Mouse (Mus musculus) CH12.LX (cell line): Measurements from ENCODE around the gene 4933411K16Rik. TPM values are rescaled to one million over a fixed set of nuclear protein-coding genes. Genes with fewer than 3 reads are reported as not detected.

Experiments
- DNase-seq: peaks from one replicate; pipeline ENCODE4 v3.0.0-alpha.2; 2013; ENCODE audit errors: extremely low read depth
- H3K27ac ChIP-seq: 2 replicates; pipeline ENCODE4 v1.5.1; 2012; ENCODE audit warnings: low read depth, mild to moderate bottlenecking, control low read depth, moderate library complexity; ENCODE audit not compliant: insufficient read depth
- H3K27me3 ChIP-seq: replicated peaks from 2 replicates; pipeline ENCODE3; 2012; ENCODE audit warnings: inconsistent platforms
- H3K36me3 ChIP-seq, 2 experiments: replicated peaks in 1 of 2; 2 replicates each; pipeline versions ENCODE3 to v1.6.1; 2012; ENCODE audit warnings: inconsistent platforms in 1 of 2, low read length in 1 of 2, mild to moderate bottlenecking in 1 of 2, mixed read lengths in 1 of 2, moderate library complexity in 1 of 2; ENCODE audit not compliant: control insufficient read depth in 1 of 2, insufficient read depth in 1 of 2
- H3K4me1 ChIP-seq, 2 experiments: 2 replicates each; pipeline ENCODE4 v1.6.1; 2012; ENCODE audit warnings: inconsistent platforms in 1 of 2, moderate library complexity in 1 of 2; ENCODE audit not compliant: insufficient read depth in 2 of 2, control insufficient read depth in 1 of 2
- H3K4me2 ChIP-seq: 2 replicates; pipeline ENCODE4 v1.6.1; 2012; ENCODE audit warnings: low read depth, mild to moderate bottlenecking, control low read depth; ENCODE audit not compliant: poor library complexity, insufficient read depth, severe bottlenecking
- H3K4me3 ChIP-seq, 3 experiments: fragments of 150-350 bp in 1 of 3; sonication (generic) in 1 of 3; replicated peaks in 1 of 3; 2 replicates each; pipeline versions ENCODE3 to v1.5.1; 2011 to 2012; ENCODE audit warnings: low read depth in 2 of 3, low read length in 2 of 3, mild to moderate bottlenecking in 2 of 3, moderate library complexity in 2 of 3, control low read depth in 1 of 3, improper control_type of control experiment in 1 of 3, inconsistent platforms in 1 of 3, mixed read lengths in 1 of 3; ENCODE audit not compliant: poor library complexity in 1 of 3
- H3K79me2 ChIP-seq: replicated peaks from 2 replicates; pipeline ENCODE4 v1.6.1; 2012; ENCODE audit warnings: mild to moderate bottlenecking, moderate library complexity; ENCODE audit not compliant: control insufficient read depth, poor library complexity, insufficient read depth, severe bottlenecking; ENCODE audit errors: extremely low read depth
- H3K9ac ChIP-seq: 2 replicates; pipeline ENCODE4 v1.6.1; 2012; ENCODE audit warnings: low read depth, mild to moderate bottlenecking, control low read depth, moderate library complexity; ENCODE audit not compliant: insufficient read depth
- H3K9me3 ChIP-seq: replicated peaks from 2 replicates; pipeline ENCODE3; 2012; ENCODE audit warnings: low read length, inconsistent platforms, mixed read lengths
- CHD1 ChIP-seq: IDR thresholded peaks from 2 replicates; pipeline ENCODE4 v1.6.1; 2012; ENCODE audit warnings: low read depth, low read length, improper control_type of control experiment, inconsistent platforms
- CHD2 ChIP-seq: IDR thresholded peaks from 2 replicates; pipeline ENCODE4 v1.6.1; 2011; ENCODE audit warnings: low read length, improper control_type of control experiment
- CTCF ChIP-seq, 2 experiments: IDR thresholded peaks in 1 of 2; conservative IDR thresholded peaks in 1 of 2; 2 replicates each; pipeline ENCODE4 v1.5.1; 2011 to 2012; ENCODE audit warnings: low read depth in 2 of 2, low read length in 2 of 2, improper control_type of control experiment in 1 of 2, inconsistent platforms in 1 of 2, mild to moderate bottlenecking in 1 of 2, moderate library complexity in 1 of 2
- ELF1 ChIP-seq: IDR thresholded peaks from 2 replicates; pipeline ENCODE4 v1.6.1; 2014; ENCODE audit warnings: low read depth, mild to moderate bottlenecking, inconsistent platforms, low read length, improper control_type of control experiment
- ETS1 ChIP-seq: conservative IDR thresholded peaks from 2 replicates; pipeline ENCODE4 v1.6.1; 2012; ENCODE audit warnings: low read depth, mild to moderate bottlenecking, inconsistent platforms, low read length, improper control_type of control experiment, moderate library complexity
- HCFC1 ChIP-seq: IDR thresholded peaks from 2 replicates; pipeline ENCODE4 v1.6.1; 2012; ENCODE audit warnings: low read depth, mild to moderate bottlenecking, inconsistent platforms, low read length, improper control_type of control experiment
- JUN ChIP-seq: IDR thresholded peaks from 2 replicates; pipeline ENCODE4 v1.6.1; 2011; ENCODE audit warnings: low read depth, mild to moderate bottlenecking, low read length, improper control_type of control experiment, moderate library complexity; ENCODE audit not compliant: insufficient read depth
- KAT2A ChIP-seq: IDR thresholded peaks from 2 replicates; pipeline ENCODE4 v1.6.1; 2012; ENCODE audit warnings: low read length, improper control_type of control experiment, inconsistent platforms; ENCODE audit not compliant: insufficient replicate concordance
- MAFK ChIP-seq: IDR thresholded peaks from 2 replicates; pipeline ENCODE4 v1.6.1; 2011; ENCODE audit warnings: low read length, improper control_type of control experiment; ENCODE audit not compliant: insufficient replicate concordance
- MAX ChIP-seq: IDR thresholded peaks from 2 replicates; pipeline ENCODE4 v1.6.1; 2011; ENCODE audit warnings: low read length, improper control_type of control experiment
- MXI1 ChIP-seq: IDR thresholded peaks from 2 replicates; pipeline ENCODE4 v1.6.1; 2011; ENCODE audit warnings: mild to moderate bottlenecking, low read depth, low read length, improper control_type of control experiment
- MYC ChIP-seq: IDR thresholded peaks from 2 replicates; pipeline ENCODE4 v1.6.1; 2011; ENCODE audit warnings: low read depth, mild to moderate bottlenecking, improper control_type of control experiment, low read length
- NELFE ChIP-seq: IDR thresholded peaks from 2 replicates; pipeline ENCODE4 v1.6.1; 2011; ENCODE audit warnings: low read depth, low read length, improper control_type of control experiment
- POLR2A ChIP-seq: IDR thresholded peaks from 2 replicates; pipeline ENCODE4 v1.6.1; 2011; ENCODE audit warnings: low read depth, mild to moderate bottlenecking, improper control_type of control experiment, low read length
- POLR2AphosphoS2 ChIP-seq: IDR thresholded peaks from 2 replicates; pipeline ENCODE4 v1.6.1; 2011; ENCODE audit warnings: low read depth, low read length, improper control_type of control experiment
- RAD21 ChIP-seq: IDR thresholded peaks from 2 replicates; pipeline ENCODE4 v1.6.1; 2011; ENCODE audit warnings: low read depth, mild to moderate bottlenecking, low read length, improper control_type of control experiment, moderate library complexity
- SIN3A ChIP-seq: IDR thresholded peaks from 2 replicates; pipeline ENCODE4 v1.6.1; 2012; ENCODE audit warnings: low read length, improper control_type of control experiment, inconsistent platforms
- SMC3 ChIP-seq: IDR thresholded peaks from 2 replicates; pipeline ENCODE4 v1.6.1; 2011; ENCODE audit warnings: low read depth, low read length, improper control_type of control experiment
- TCF12 ChIP-seq: IDR thresholded peaks from 2 replicates; pipeline ENCODE4 v1.6.1; 2014; ENCODE audit warnings: low read depth, mild to moderate bottlenecking, inconsistent platforms, low read length, improper control_type of control experiment
- USF1 ChIP-seq: IDR thresholded peaks from 2 replicates; pipeline ENCODE4 v1.6.1; 2014; ENCODE audit warnings: low read depth, mild to moderate bottlenecking, inconsistent platforms, low read length, improper control_type of control experiment
- USF2 ChIP-seq: conservative IDR thresholded peaks from 2 replicates; pipeline ENCODE4 v1.6.1; 2011; ENCODE audit warnings: low read depth, low read length, improper control_type of control experiment
- ZC3H11A ChIP-seq: IDR thresholded peaks from 2 replicates; pipeline ENCODE4 v1.6.1; 2012; ENCODE audit warnings: low read depth, mild to moderate bottlenecking, inconsistent platforms, low read length, improper control_type of control experiment
- ZKSCAN1 ChIP-seq: IDR thresholded peaks from 2 replicates; pipeline ENCODE4 v1.6.1; 2012; ENCODE audit warnings: low read depth, inconsistent platforms, low read length, improper control_type of control experiment, borderline replicate concordance
- ZMIZ1 ChIP-seq: IDR thresholded peaks from 2 replicates; pipeline ENCODE4 v1.6.1; 2012; ENCODE audit warnings: low read depth, mild to moderate bottlenecking, inconsistent platforms, low read length, improper control_type of control experiment
- ZNF384 ChIP-seq: IDR thresholded peaks from 2 replicates; pipeline ENCODE4 v1.6.1; 2012; ENCODE audit warnings: low read depth, low read length, improper control_type of control experiment, inconsistent platforms
- dilution Hi-C: fragments of 300-500 bp; cut with MboI; formaldehyde crosslinking; loops from 2 replicates; pipeline ENCODE4 v1.14.3; 2020; ENCODE audit warnings: low sequenced_read_pairs; ENCODE audit not compliant: extremely low pct_unique_long_range_greater_than_20kb, extremely low pct_ligation_motif_present
- in situ Hi-C: fragments of 300-500 bp; cut with MboI; formaldehyde crosslinking; loops from 3 replicates; pipeline ENCODE4 v1.14.3; 2019; ENCODE audit warnings: low sequenced_read_pairs, low pct_ligation_motif_present, low pct_unique_long_range_greater_than_20kb, mixed read lengths
- polyA plus RNA-seq: library from polyadenylated mRNA; unstranded; fragments of >175 nt; gene quantifications from 2 replicates; pipeline ENCODE4 v1.2.1, GENCODE M21; 2012; ENCODE audit warnings: low read depth; ENCODE audit not compliant: insufficient read length
- total RNA-seq, 2 experiments: library from RNA; depleted of rRNA; stranded (reverse); fragments of 300-350 nt in 1 of 2; fragments of >200 nt in 1 of 2; gene quantifications; 2 replicates each; pipeline ENCODE4 v1.2.3; 2012 to 2014

The 4933411K16Rik gene
- total RNA-seq (2012; rRNA removed) (not detected in 2 replicates), total RNA-seq (2014; rRNA removed) (not detected in 2 replicates), polyA plus RNA-seq (not detected in 2 replicates)

GRCm38 (mm10) chr19:42051948-42052347 lies at the start of gene 4933411K16Rik:
4933411K16Rik (plus strand) TSS chr19:42052248.
- Histone ChIP-seq H3K4me3 (no peak within 1 kb of the TSS), H3K27me3 (peaks cover 25% of the 10 kb centered on the region), H3K79me2 (no peaks in the 10 kb centered on the region), H3K4me1 (no peaks in the 10 kb centered on the region), H3K9me3 (no peaks in the 10 kb centered on the region), H3K36me3 (no peaks in the 10 kb centered on the region), H3K9ac (no peak within 1 kb of the TSS), H3K4me2 (no peak within 1 kb of the TSS), H3K27ac (no peak within 1 kb of the TSS)
- dilution Hi-C loops = no loop called here
- DNase-seq = no peak
- in situ Hi-C loops = no loop called here
- TF ChIP-seq MYC (no peak), MAX (no peak), SIN3A (no peak), ZMIZ1 (no peak), ETS1 (no peak), ZC3H11A (no peak), USF1 (no peak), KAT2A (no peak), MAFK (no peak), HCFC1 (no peak), RAD21 (no peak), USF2 (no peak), CHD1 (no peak), POLR2AphosphoS2 (no peak), CHD2 (no peak), ZKSCAN1 (no peak), SMC3 (no peak), ZNF384 (no peak), MXI1 (no peak), CTCF (conservative IDR thresholded peaks at IDR 0.05 in 1 of 2, IDR thresholded peaks at IDR 0.05 in 1 of 2; ENCODE audit: low read depth in 2 of 2, low read length in 2 of 2) (no peak)

GRCm38 (mm10) chr19:42004258-42004657 lies 47.8 kb upstream of the 4933411K16Rik start:
- Histone ChIP-seq H3K36me3 (no peaks in the 10 kb centered on the region), H3K9ac (no peak overlapping the region), H3K4me3 (no peak overlapping the region), H3K9me3 (no peaks in the 10 kb centered on the region), H3K27ac (no peak overlapping the region), H3K27me3 (no peaks in the 10 kb centered on the region), H3K4me2 (no peak overlapping the region), H3K4me1 (peaks cover 4 to 18% of the 10 kb centered on the region in 2 experiments; a peak in 3 of 4 replicates), H3K79me2 (no peaks in the 10 kb centered on the region)
- no peak for TF ChIP-seq CTCF (conservative IDR thresholded peaks at IDR 0.05 in 1 of 2, IDR thresholded peaks at IDR 0.05 in 1 of 2; ENCODE audit: low read depth in 2 of 2, low read length in 2 of 2)
- TF ChIP-seq NELFE = no peak
- no peak for TF ChIP-seq USF1
- TF ChIP-seq KAT2A = no peak
- TF ChIP-seq RAD21 = no peak
- no peak for TF ChIP-seq ZC3H11A
- TF ChIP-seq POLR2AphosphoS2 = no peak
- no peak for TF ChIP-seq TCF12
- TF ChIP-seq ZKSCAN1 = no peak
- TF ChIP-seq POLR2A = no peak
- TF ChIP-seq ELF1 = no peak
- TF ChIP-seq ETS1 = no peak
- no peak for TF ChIP-seq JUN
- no peak for TF ChIP-seq MAFK
- in situ Hi-C loops = no loop called here
- dilution Hi-C loops = no loop called here
- no peak for DNase-seq
